Mouse (Mus musculus) lung, postnatal 0 days (tissue): ENCODE data around the gene Prss43.

Experiments
- CTCF ChIP-seq: IDR thresholded peaks from 2 replicates; pipeline ENCODE4 v1.5.1; 2016; ENCODE audit warnings: antibody characterized with exemption, mild to moderate bottlenecking
- EP300 ChIP-seq: IDR thresholded peaks from 2 replicates; pipeline ENCODE4 v1.6.1; 2016; ENCODE audit warnings: antibody characterized with exemption, mild to moderate bottlenecking, control low read depth

DNA sequence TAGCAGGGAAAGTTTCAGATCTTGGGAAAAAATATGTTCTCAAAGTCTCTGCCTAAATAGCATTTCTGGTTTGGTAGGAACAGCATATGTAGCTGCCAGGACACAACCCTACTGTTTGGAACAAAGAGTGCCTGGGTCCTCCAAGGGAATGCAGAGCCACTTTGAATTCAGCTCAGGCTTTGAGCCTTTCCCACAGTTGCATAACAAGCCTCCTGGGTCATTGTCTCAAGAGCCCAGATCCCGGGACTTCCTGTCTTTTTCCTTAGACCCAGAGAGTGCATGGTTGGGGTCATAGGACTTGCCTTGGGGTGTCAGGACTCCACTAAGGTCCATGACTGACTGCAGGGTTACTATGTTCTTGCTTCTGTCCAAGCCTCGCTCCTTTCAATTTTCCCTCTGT is 9.6 kb downstream of the Prss43 start:
- no peak for TF ChIP-seq CTCF
- no peak for TF ChIP-seq EP300
